Mouse (Mus musculus) forebrain, embryonic 12.5 days (tissue): ENCODE data around the gene R3hdm4. TPM values are rescaled to one million over a fixed set of nuclear protein-coding genes. Genes with fewer than 3 reads are reported as not detected.
"Not testable (repeated sequence)": the region's sequence is repeated elsewhere in the genome, so short reads cannot be mapped to it uniquely, and the experiment has no call there.

ENCODE experiments used
- ATAC-seq: fragments of 200-750 bp; cut with Nextera tagmentation; 2 replicates; pipeline ENCODE4 v1.8.0; 2017; ENCODE audit warnings: moderate TSS enrichment; ENCODE audit not compliant: low FRiP score
- H3K27ac ChIP-seq: fragments of 300-500 bp; sonication (generic); 2 replicates; pipeline ENCODE4 v1.5.1; 2016; ENCODE audit warnings: mild to moderate bottlenecking
- H3K27me3 ChIP-seq: fragments of 300-500 bp; sonication (generic); 2 replicates; pipeline ENCODE4 v1.6.1; 2016; ENCODE audit warnings: mild to moderate bottlenecking
- H3K36me3 ChIP-seq: fragments of 300-500 bp; sonication (generic); replicated peaks from 2 replicates; pipeline ENCODE4 v1.6.1; 2016; ENCODE audit warnings: mild to moderate bottlenecking
- H3K4me1 ChIP-seq: fragments of 300-500 bp; sonication (generic); 2 replicates; pipeline ENCODE4 v1.6.1; 2016
- H3K4me2 ChIP-seq: fragments of 300-500 bp; sonication (generic); 2 replicates; pipeline ENCODE4 v1.6.1; 2016; ENCODE audit warnings: mild to moderate bottlenecking, moderate library complexity
- H3K4me3 ChIP-seq: fragments of 300-500 bp; sonication (generic); replicated peaks from 2 replicates; pipeline ENCODE4 v1.5.1; 2016; ENCODE audit warnings: mild to moderate bottlenecking
- H3K9ac ChIP-seq: fragments of 300-500 bp; sonication (generic); 2 replicates; pipeline ENCODE4 v1.6.1; 2016; ENCODE audit warnings: mild to moderate bottlenecking
- H3K9me3 ChIP-seq: fragments of 300-500 bp; sonication (generic); 2 replicates; pipeline ENCODE4 v1.6.1; 2016
- WGBS: fragments of 180-500 bp; shearing (Covaris S2); methylation state at CpG from one replicate; pipeline ENCODE4 v1.1.7; 2016; 5-methylcytosine and 5-hydroxymethylcytosine counted together
- polyA plus RNA-seq: library from polyadenylated mRNA; unstranded; fragments of >200 nt; fragmentation: Nextera tagmentation; extraction: Ambion mirVana; gene quantifications from 2 replicates; pipeline ENCODE4 v1.2.1, GENCODE M21; 2016

The R3hdm4 gene
- polyA plus RNA-seq, 1 experiment from 2014 or later = 162 TPM

DNA sequence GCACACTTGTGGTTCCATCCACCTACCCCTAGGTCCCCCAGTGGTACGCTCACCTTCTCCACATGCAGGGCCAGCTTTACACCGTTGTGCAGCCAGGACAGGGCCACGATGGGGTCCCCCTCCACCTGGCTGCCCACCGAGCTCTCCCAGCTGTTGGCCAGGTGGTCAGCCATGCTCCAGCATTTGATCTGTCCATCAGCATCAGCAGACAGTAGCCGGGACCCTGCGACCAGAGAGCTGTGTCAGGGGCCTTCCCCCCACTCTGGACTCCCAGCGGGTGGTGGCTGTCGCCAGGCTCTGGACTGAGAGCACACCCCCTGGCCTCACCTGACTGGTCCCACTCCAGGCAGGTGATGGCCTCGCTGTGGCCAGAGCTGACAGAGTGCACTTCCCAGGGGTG is 14.3 kb downstream of the R3hdm4 start:
- Histone ChIP-seq H3K27me3 (peaks cover 13% of the 10 kb centered on the region), H3K9me3 (no peaks in the 10 kb centered on the region), H3K36me3 (peaks cover 50% of the 10 kb centered on the region), H3K27ac (no peak overlapping the region), H3K9ac (no peak overlapping the region), H3K4me1 (peaks cover 12% of the 10 kb centered on the region), H3K4me2 (no peak overlapping the region), H3K4me3 (no peak overlapping the region)
- ATAC-seq = no peak
- WGBS = 92% methylated on average over 9 of the region's 9 CpGs

DNA sequence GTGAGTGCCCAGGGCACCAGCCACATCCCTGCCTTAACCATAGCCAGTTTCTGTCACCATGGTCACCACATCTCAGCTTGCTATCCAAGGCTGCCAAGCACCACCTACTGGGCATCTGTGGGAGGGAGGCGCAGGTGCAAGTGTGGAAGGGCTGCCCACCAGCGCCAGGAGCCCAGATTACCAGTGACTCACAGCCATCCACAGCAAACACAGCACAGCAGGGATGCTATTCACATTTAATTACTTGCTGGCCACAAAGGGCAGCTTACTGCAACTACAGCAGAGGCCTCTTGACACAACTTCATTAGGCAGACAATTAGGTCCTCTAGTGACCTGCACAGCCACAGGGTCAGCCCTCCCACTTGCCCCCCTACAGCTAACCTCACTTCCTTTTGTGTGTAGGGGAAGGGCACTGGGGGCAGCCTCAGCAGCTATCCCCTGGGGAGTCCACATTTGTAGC is 20.0 kb downstream of the R3hdm4 start:
- Histone ChIP-seq H3K9ac (peak overlapping the region; percentile 29; the same call in 1 of the 2 replicates), H3K27me3 (peaks cover 51% of the 10 kb centered on the region), H3K36me3 (peaks cover 69% of the 10 kb centered on the region), H3K4me3 (no peak overlapping the region), H3K27ac (peak overlapping the region; percentile 56), H3K4me1 (peaks cover 17% of the 10 kb centered on the region), H3K9me3 (no peaks in the 10 kb centered on the region), H3K4me2 (no peak overlapping the region)
- WGBS = 6% methylated on average over 2 of the region's 2 CpGs
- peak; percentile 68 for ATAC-seq

DNA sequence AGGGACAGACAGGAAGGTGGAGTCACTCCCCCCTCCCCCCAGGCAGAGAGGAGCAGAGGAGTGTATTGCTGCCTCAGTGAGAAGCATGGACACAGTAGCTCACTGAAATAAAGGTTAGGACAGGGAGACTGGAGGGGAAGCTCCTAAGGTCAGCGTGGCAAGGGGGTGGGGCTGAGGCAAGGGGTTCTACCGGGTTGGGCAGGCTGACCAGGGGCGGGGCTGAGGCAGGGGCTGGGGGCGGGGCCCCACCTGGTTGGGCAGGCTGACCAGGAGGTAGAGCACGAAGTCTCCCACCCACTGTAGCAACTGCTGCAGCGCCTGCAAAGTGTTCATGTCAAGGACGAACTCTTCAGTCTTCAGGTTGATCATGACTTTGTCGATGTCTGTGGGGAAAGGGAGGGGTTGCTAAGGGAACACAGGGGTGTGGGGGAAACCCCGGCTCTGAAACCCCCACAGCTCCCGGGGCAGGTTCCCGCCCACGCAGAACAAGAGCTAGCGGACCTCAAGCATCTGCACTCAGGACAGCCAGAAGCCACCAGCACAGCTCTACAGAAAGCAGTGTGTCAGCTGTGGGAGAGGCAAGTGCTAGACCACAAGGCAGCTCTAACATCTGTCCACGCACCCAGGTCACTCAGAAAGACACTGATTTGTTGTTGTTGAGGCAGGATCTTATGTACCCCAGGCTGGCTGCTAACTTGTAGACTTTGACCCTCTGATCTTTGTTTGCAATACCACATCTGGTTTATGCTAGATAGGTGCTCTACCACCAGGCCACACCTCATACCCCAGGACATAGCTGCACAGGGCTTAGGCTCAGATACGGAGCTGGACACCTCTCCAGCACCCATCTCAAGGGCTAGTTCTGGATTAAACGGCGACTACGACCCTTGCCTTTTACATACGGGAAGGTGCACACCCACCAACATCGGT is 23.4 kb downstream of the R3hdm4 start:
- ATAC-seq = no peak
- Histone ChIP-seq H3K9me3 (no peaks in the 10 kb centered on the region), H3K4me2 (no peak overlapping the region), H3K4me3 (no peak overlapping the region), H3K36me3 (peaks cover 61% of the 10 kb centered on the region), H3K27me3 (peaks cover 60% of the 10 kb centered on the region), H3K9ac (no peak overlapping the region), H3K27ac (no peak overlapping the region), H3K4me1 (peaks cover 17% of the 10 kb centered on the region)
- WGBS = 54% methylated on average over 20 of the region's 20 CpGs

DNA sequence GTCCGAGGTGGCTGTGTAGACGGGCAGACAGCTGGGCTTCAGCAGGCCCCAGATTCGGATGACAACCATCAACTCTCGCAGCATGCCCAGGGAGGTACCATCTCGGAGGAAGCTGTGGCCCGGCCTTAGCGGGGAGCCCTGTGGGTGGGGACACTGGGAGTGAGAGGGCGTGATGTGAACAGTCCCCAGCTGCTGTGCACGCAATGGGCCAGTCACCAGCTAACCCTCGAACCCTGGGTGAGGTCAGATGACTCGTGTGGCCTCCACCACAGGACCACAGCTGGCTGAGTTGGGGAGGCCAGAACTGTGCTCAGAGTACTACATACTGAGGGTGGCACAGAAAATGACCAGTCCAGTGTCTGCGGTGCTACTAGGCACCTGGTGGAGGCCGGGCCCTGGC is 24.2 kb downstream of the R3hdm4 start:
- ATAC-seq = no peak
- no peak overlapping the region for H3K9ac ChIP-seq
- H3K27me3 ChIP-seq = peaks cover 59% of the 10 kb centered on the region
- H3K36me3 ChIP-seq = peaks cover 59% of the 10 kb centered on the region
- H3K4me1 ChIP-seq = peaks cover 17% of the 10 kb centered on the region
- no peak overlapping the region for H3K4me3 ChIP-seq
- no peak overlapping the region for H3K4me2 ChIP-seq
- 88% methylated on average over 13 of the region's 13 CpGs for WGBS
- no peaks in the 10 kb centered on the region for H3K9me3 ChIP-seq
- no peak overlapping the region for H3K27ac ChIP-seq

DNA sequence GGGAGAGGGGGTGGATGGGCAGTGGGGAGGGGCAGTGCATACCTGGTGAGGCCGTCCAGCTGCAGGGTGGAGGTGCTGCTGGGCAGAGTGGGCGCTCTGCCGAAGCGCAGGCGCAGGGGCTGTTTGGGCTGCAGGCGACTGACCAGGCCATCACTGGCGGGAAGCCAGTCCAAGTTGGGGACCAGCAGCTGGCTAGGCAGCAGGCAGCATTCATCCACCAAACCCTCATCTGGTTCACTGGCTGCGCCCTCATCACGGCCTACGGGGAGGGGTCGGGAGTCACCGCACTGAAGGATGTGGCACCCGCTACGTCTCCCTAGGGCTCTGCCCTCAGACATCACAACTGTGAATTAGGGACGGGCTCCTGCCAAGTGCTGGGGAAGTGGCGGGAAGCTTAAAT is 24.7 kb downstream of the R3hdm4 start:
- H3K9ac ChIP-seq = no peak overlapping the region
- peaks cover 12% of the 10 kb centered on the region for H3K4me1 ChIP-seq
- peaks cover 61% of the 10 kb centered on the region for H3K27me3 ChIP-seq
- H3K36me3 ChIP-seq = peaks cover 59% of the 10 kb centered on the region
- 93% methylated on average over 16 of the region's 16 CpGs for WGBS
- no peak for ATAC-seq
- H3K4me2 ChIP-seq = no peak overlapping the region
- H3K27ac ChIP-seq = no peak overlapping the region
- H3K9me3 ChIP-seq = no peaks in the 10 kb centered on the region
- H3K4me3 ChIP-seq = no peak overlapping the region

DNA sequence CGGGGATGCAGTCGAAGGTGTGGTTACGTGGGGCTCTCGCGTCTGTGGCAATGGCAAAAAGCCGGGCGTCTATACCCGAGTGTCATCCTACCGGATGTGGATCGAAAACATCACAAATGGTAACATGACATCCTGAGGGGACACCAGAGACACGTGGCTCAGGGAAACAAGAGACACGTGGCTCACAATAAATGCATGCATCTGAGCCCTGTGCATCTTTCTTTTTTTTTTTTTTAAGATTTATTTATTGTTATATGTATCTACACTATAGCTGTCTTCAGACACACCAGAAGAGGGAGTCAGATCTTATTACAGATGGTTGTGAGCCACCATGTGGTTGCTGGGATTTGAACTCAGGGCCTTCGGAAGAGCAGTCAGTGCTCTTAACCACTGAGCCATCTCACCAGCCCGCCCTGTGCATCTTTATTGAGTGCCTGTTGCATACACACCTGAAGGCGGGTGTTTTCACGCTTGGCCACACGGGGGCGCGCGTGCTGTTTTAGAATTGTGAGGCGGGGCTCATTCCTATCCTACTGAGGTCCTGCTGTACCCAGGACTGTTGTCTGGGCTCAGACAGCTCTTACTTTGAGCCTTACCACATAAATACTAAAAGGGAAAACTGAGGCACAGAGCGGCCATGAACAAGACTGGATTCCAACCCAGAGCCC is 28.4 kb downstream of the R3hdm4 start:
- not testable (repeated sequence) for H3K9ac ChIP-seq, H3K4me3 ChIP-seq, H3K4me2 ChIP-seq, H3K9me3 ChIP-seq, H3K4me1 ChIP-seq
- Histone ChIP-seq H3K36me3 (peaks cover 33% of the 10 kb centered on the region), H3K27ac (0 out of 2 replicates have a peak overlapping the region, but pooled peaks have one; percentile 36), H3K27me3 (peaks cover 51% of the 10 kb centered on the region)
- peak; percentile 66 for ATAC-seq
- 44% methylated on average over 22 of the region's 22 CpGs for WGBS

DNA sequence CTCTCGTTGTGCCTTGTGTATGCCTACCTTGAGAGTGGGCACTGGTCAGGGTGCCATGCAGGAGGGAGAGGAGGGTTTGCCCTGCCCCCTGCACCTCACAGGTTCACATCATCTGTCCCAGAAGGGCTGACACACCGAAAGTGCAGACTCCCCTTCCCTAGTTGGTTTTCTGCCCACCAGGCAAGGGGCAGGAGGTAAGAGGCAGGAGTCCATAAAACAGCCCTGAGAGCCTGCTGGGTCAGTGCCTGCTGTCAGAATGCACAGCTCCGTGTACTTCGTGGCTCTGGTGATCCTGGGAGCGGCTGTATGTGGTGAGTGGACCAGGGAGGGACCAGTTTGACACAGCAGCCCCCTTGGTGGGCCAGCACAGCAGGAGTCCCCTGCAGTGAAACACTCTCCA is 30.3 kb downstream of the R3hdm4 start, which contains the start of gene Cfd:
Cfd (plus strand) TSS at position 184 of the 400 bp plus-strand sequence.
- H3K27me3 ChIP-seq = peaks cover 41% of the 10 kb centered on the region
- H3K27ac ChIP-seq = no peak within 1 kb of the TSS

DNA sequence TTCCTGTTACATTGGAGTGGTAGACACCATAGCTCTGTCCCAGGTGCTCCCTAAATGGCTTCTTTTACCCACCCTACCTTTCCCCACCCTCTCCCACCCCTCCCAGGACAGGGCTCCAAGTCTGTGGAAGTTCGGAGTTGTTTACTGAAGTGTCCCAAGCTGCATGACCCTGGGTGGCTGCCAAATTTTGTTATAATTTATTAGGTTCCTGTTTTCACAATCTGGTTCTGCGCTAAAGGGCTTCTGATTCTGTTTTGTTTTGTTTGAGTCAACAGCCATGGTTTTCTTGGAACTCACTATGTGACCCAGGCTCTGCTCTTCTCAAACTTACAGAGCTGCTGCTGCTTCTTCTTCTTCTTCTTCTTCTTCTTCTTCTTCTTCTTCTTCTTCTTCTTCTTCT is 31.6 kb downstream of the R3hdm4 start:
- 96% methylated on average over 2 of the region's 2 CpGs for WGBS
- peaks cover 35% of the 10 kb centered on the region; the same call in 1 of the 2 replicates for H3K27me3 ChIP-seq

More for the DNA sequence above, 30.3 kb downstream of the R3hdm4 start, which contains the start of gene Cfd:
- ATAC-seq = no peak
- no peaks in the 10 kb centered on the region for H3K4me1 ChIP-seq
- WGBS = 38% methylated on average over 5 of the region's 5 CpGs
- no peak within 1 kb of the TSS for H3K9ac ChIP-seq
- H3K9me3 ChIP-seq = no peaks in the 10 kb centered on the region
- H3K4me2 ChIP-seq = no peak within 1 kb of the TSS
- no peak within 1 kb of the TSS for H3K4me3 ChIP-seq
- peaks cover 14% of the 10 kb centered on the region for H3K36me3 ChIP-seq

DNA sequence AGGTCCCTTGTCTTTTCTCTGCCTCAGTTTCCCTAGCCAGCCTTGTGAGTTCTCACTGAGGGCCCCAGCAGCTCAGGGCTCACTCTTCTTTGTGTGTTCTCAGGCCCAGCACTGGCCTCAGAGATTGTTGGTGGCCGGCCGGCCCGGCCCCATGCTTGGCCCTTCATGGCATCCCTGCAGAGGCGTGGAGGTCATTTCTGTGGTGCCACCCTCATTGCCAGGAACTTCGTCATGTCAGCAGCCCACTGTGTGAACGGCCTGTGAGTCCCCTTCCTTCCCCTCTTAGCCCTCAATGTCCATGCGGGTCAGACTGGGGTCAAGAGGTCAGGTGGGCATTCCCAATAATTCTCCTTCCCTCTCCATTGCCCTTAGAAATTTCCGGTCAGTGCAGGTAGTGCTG is 34.4 kb downstream of the R3hdm4 start:
- WGBS = 83% methylated on average over 8 of the region's 8 CpGs
- H3K9me3 ChIP-seq = no peaks in the 10 kb centered on the region
- no peak for ATAC-seq
- no peak overlapping the region for H3K4me2 ChIP-seq
- H3K27me3 ChIP-seq = peaks cover 50% of the 10 kb centered on the region
- H3K36me3 ChIP-seq = no peaks in the 10 kb centered on the region
- no peak overlapping the region for H3K9ac ChIP-seq
- H3K4me3 ChIP-seq = no peak overlapping the region
- no peak overlapping the region for H3K27ac ChIP-seq
- H3K4me1 ChIP-seq = peaks cover 15% of the 10 kb centered on the region

More for the DNA sequence above, 31.6 kb downstream of the R3hdm4 start:
- H3K4me1 ChIP-seq = no peaks in the 10 kb centered on the region
- H3K36me3 ChIP-seq = peaks cover 3% of the 10 kb centered on the region
- H3K9me3 ChIP-seq = no peaks in the 10 kb centered on the region
- no peak overlapping the region for H3K4me2 ChIP-seq
- ATAC-seq = no peak
- no peak overlapping the region for H3K4me3 ChIP-seq
- H3K27ac ChIP-seq = no peak overlapping the region
- H3K9ac ChIP-seq = no peak overlapping the region

DNA sequence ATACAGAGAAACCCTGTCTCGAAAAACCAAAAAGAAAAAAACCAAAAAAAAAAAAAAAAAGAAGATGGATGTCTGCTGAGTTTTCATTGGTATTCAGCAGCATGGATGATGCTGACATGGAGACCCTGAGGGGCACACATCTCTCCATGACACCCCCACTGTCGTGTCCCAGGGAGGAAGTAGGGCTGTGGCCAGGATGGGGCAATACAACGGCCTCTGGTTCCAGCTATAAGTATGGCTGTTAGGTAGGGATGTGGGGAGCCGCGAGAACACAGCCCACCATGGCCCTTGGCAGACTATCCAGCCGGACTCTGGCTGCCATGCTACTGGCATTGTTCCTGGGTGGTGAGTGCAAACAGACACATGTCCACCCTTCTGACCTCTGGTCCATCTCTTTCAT is 35.0 kb downstream of the R3hdm4 start, which contains the start of gene Elane:
Elane (plus strand) TSS at position 194 of the 400 bp plus-strand sequence.
- Histone ChIP-seq H3K9ac (no peak within 1 kb of the TSS), H3K4me1 (peaks cover 15% of the 10 kb centered on the region), H3K4me3 (no peak within 1 kb of the TSS), H3K9me3 (no peaks in the 10 kb centered on the region), H3K27me3 (peaks cover 51% of the 10 kb centered on the region), H3K4me2 (no peak within 1 kb of the TSS), H3K27ac (no peak within 1 kb of the TSS), H3K36me3 (no peaks in the 10 kb centered on the region)
- WGBS = 84% methylated on average over 6 of the region's 6 CpGs
- no peak for ATAC-seq

DNA sequence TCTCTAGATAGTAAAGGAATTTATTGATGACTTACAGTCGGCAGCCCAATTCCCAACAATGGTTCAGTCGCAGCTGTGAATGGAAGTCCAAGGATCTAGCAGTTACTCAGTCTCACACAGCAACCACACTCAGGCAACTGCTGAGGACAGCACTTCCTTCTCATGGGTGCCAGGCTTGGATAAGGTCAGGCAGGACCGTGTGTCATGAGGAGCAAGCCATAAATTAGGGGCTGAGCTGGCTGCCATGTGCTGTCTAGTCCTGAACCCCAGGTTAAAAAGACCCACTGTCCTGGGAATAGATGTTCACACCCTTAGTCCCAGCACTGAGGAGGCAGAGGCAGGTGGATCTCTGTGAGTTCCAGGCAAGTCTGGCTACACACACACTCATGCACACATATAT is 36.1 kb downstream of the R3hdm4 start:
- Histone ChIP-seq H3K27me3 (peaks cover 54% of the 10 kb centered on the region), H3K4me1 (peaks cover 15% of the 10 kb centered on the region)
- ATAC-seq, H3K9me3 ChIP-seq, H3K9ac ChIP-seq, H3K36me3 ChIP-seq, H3K4me2 ChIP-seq, H3K4me3 ChIP-seq, H3K27ac ChIP-seq: not testable (repeated sequence)
- 74% methylated on average over 3 of the region's 3 CpGs for WGBS

DNA sequence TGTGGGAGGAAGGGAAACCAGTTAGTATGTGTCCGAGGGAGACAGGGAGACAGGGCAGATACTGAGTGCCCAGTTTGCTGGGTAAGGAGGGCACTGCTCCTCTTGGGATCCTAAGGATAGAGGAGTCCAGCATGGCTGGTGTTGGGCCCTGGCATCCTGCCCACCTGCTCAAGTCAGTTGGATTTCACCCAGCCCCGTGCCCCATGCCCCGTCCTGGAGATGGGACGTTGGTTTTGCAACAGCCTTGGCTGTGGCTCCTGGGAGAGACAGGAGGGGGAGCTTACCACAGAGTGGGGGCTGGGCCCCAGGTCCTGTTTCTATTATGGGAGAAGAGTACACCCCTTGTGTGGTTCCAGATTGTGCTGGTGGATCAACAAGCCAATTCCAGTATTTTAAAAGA is 36.6 kb downstream of the R3hdm4 start:
- peaks cover 59% of the 10 kb centered on the region for H3K27me3 ChIP-seq

More for the DNA sequence above, 36.6 kb downstream of the R3hdm4 start:
- Histone ChIP-seq H3K36me3 (no peaks in the 10 kb centered on the region), H3K4me2 (no peak overlapping the region), H3K27ac (no peak overlapping the region), H3K4me1 (peaks cover 15% of the 10 kb centered on the region), H3K4me3 (no peak overlapping the region), H3K9ac (no peak overlapping the region), H3K9me3 (no peaks in the 10 kb centered on the region)
- 69% methylated on average over 4 of the region's 4 CpGs for WGBS
- ATAC-seq = no peak
